Mouse (Mus musculus) MEL-GATA-1-ER (cell line): ENCODE data around the gene Tsnaxip1.
"Not testable (repeated sequence)": the region's sequence is repeated elsewhere in the genome, so short reads cannot be mapped to it uniquely, and the experiment has no call there.

Experiments used
- DNase-seq: peaks from one replicate; pipeline ENCODE4 v3.0.0-alpha.2; 2012; ENCODE audit warnings: low read depth; ENCODE audit errors: extremely low read depth

Tsnaxip1 gene

GRCm38 (mm10) chr8:105813241-105813640, 14.3 kb upstream of the Tsnaxip1 start:
- DNase-seq, result no peak

GRCm38 (mm10) chr8:105819659-105820058, 7.9 kb upstream of the Tsnaxip1 start:
- DNase-seq, result no peak

GRCm38 (mm10) chr8:105820925-105821324, 6.6 kb upstream of the Tsnaxip1 start:
- DNase-seq, result peak; percentile 82

GRCm38 (mm10) chr8:105825506-105825905, 2.0 kb upstream of the Tsnaxip1 start:
- no peak for DNase-seq

- DNase-seq, result no peak
These were observed 1.2 kb upstream of the Tsnaxip1 start for GRCm38 (mm10) chr8:105826379-105826778.

- not testable (repeated sequence) for DNase-seq
These were observed 6.2 kb downstream of the Tsnaxip1 start for GRCm38 (mm10) chr8:105833740-105834139.

- peak; percentile 57 for DNase-seq
These were observed 7.8 kb downstream of the Tsnaxip1 start for GRCm38 (mm10) chr8:105835318-105835717.

- DNase-seq, result no peak
These were observed 9.5 kb downstream of the Tsnaxip1 start for GRCm38 (mm10) chr8:105836991-105837390.

GRCm38 (mm10) chr8:105839209-105839608, 11.7 kb downstream of the Tsnaxip1 start:
- DNase-seq, result no peak

GRCm38 (mm10) chr8:105846678-105847077, 19.1 kb downstream of the Tsnaxip1 start:
- DNase-seq, result no peak

- DNase-seq, result no peak
These were observed 22.5 kb downstream of the Tsnaxip1 start for GRCm38 (mm10) chr8:105850014-105850413.

- no peak for DNase-seq
These were observed 23.1 kb downstream of the Tsnaxip1 start for GRCm38 (mm10) chr8:105850611-105851010.

- peak; percentile 88 for DNase-seq
These were observed 24.2 kb downstream of the Tsnaxip1 start for GRCm38 (mm10) chr8:105851651-105852143.

GRCm38 (mm10) chr8:105852146-105852729, 24.7 kb downstream of the Tsnaxip1 start:
- no peak for DNase-seq

GRCm38 (mm10) chr8:105853178-105853577, 25.6 kb downstream of the Tsnaxip1 start, which contains the start of gene Cenpt:
Gene Cenpt (minus strand): TSS chr8:105853278.
- no peak for DNase-seq

- no peak for DNase-seq
These were observed 26.8 kb downstream of the Tsnaxip1 start for GRCm38 (mm10) chr8:105854303-105854702.

GRCm38 (mm10) chr8:105854715-105855216, 27.2 kb downstream of the Tsnaxip1 start, which contains the start of gene Thap11:
Gene Thap11 (plus strand): TSS chr8:105855132.
- peak; percentile 86 for DNase-seq

GRCm38 (mm10) chr8:105855248-105856167, 28.0 kb downstream of the Tsnaxip1 start:
- no peak for DNase-seq

- no peak for DNase-seq
These were observed 28.8 kb downstream of the Tsnaxip1 start for GRCm38 (mm10) chr8:105856168-105856835.

GRCm38 (mm10) chr8:105858495-105858894, 31.0 kb downstream of the Tsnaxip1 start:
- DNase-seq, result peak; percentile 81

- no peak for DNase-seq
These were observed 31.8 kb downstream of the Tsnaxip1 start for GRCm38 (mm10) chr8:105859314-105859713.
